Mouse (Mus musculus): ENCODE measurements around the gene Optn. TPM values are rescaled to one million over a fixed set of nuclear protein-coding genes. Genes with fewer than 3 reads are reported as not detected.

Optn gene
- total RNA-seq, 2 experiments from 2014 or later, result 88.3 to 107 TPM

- no peak for DNase-seq
Measured at GRCm38 (mm10) chr2:5061133-5061708, 2.6 kb downstream of the Optn start.

- DNase-seq, result no peak
Measured at GRCm38 (mm10) chr2:5059997-5060396, 3.9 kb downstream of the Optn start.

- no peak for DNase-seq
Measured at GRCm38 (mm10) chr2:5058436-5058835, 5.4 kb downstream of the Optn start.

GRCm38 (mm10) chr2:5050562-5050961, 13.3 kb downstream of the Optn start:
- DNase-seq, result no peak

GRCm38 (mm10) chr2:5047016-5047415, 16.8 kb downstream of the Optn start:
- no peak for DNase-seq

- DNase-seq, result no peak
Measured at GRCm38 (mm10) chr2:5045269-5045965, 18.4 kb downstream of the Optn start.

GRCm38 (mm10) chr2:5044321-5044720, 19.5 kb downstream of the Optn start:
- no peak for DNase-seq

- DNase-seq, result no peak
Measured at GRCm38 (mm10) chr2:5043476-5043761, 20.4 kb downstream of the Optn start.

- peak in 1 of 2 experiments; percentile 42 for DNase-seq
Measured at GRCm38 (mm10) chr2:5042616-5043475, 21.0 kb downstream of the Optn start.

GRCm38 (mm10) chr2:5041854-5042253, 22.0 kb downstream of the Optn start:
- no peak for DNase-seq

- DNase-seq, result no peak
Measured at GRCm38 (mm10) chr2:5040281-5041161, 23.3 kb downstream of the Optn start.

GRCm38 (mm10) chr2:5039350-5040170, 24.3 kb downstream of the Optn start:
- DNase-seq, result no peak

GRCm38 (mm10) chr2:5038320-5038719, 25.5 kb downstream of the Optn start:
- no peak for DNase-seq

GRCm38 (mm10) chr2:5037390-5037789, 26.5 kb downstream of the Optn start:
- DNase-seq, result no peak

GRCm38 (mm10) chr2:5036411-5037076, 27.3 kb downstream of the Optn start:
- no peak for DNase-seq

- no peak for DNase-seq
Measured at GRCm38 (mm10) chr2:5035241-5035640, 28.6 kb downstream of the Optn start.

- no peak for DNase-seq
Measured at GRCm38 (mm10) chr2:5034801-5035200, 29.1 kb downstream of the Optn start.

- peak; percentile 35 to 48 for DNase-seq
Measured at GRCm38 (mm10) chr2:5033546-5034420, 30.1 kb downstream of the Optn start.

- no peak for DNase-seq
Measured at GRCm38 (mm10) chr2:5032665-5033064, 31.2 kb downstream of the Optn start.

GRCm38 (mm10) chr2:5031215-5031614, 32.6 kb downstream of the Optn start:
- no peak for DNase-seq

All from heart, adult 18-20 months (tissue).